Mouse (Mus musculus) forebrain, embryonic 15.5 days (tissue): ENCODE measurements around the gene Pla2g4a. TPM values are rescaled to one million over a fixed set of nuclear protein-coding genes. Genes with fewer than 3 reads are reported as not detected.

Experiments used
- ATAC-seq: fragments of 200-750 bp; cut with Nextera tagmentation; replicated peaks from 2 replicates; pipeline ENCODE4 v1.8.0; 2017; ENCODE audit warnings: mild to moderate bottlenecking, moderate TSS enrichment, moderate library complexity
- H3K27ac ChIP-seq: fragments of 300-500 bp; sonication (generic); replicated peaks from 2 replicates; pipeline ENCODE4 v1.5.1; 2015; ENCODE audit warnings: mild to moderate bottlenecking, inconsistent platforms
- H3K27me3 ChIP-seq: fragments of 300-500 bp; sonication (generic); 2 replicates; pipeline ENCODE4 v1.6.1; 2015; ENCODE audit warnings: inconsistent platforms
- H3K36me3 ChIP-seq: fragments of 300-500 bp; sonication (generic); 2 replicates; pipeline ENCODE4 v1.6.1; 2015; ENCODE audit warnings: mild to moderate bottlenecking, inconsistent platforms
- H3K4me1 ChIP-seq: fragments of 300-500 bp; sonication (generic); 2 replicates; pipeline ENCODE4 v1.6.1; 2015; ENCODE audit warnings: inconsistent platforms
- H3K4me2 ChIP-seq: fragments of 300-500 bp; sonication (generic); replicated peaks from 2 replicates; pipeline ENCODE4 v1.6.1; 2015; ENCODE audit warnings: mild to moderate bottlenecking, inconsistent platforms
- H3K4me3 ChIP-seq: fragments of 300-500 bp; sonication (generic); 2 replicates; pipeline ENCODE4 v1.5.1; 2015; ENCODE audit warnings: mild to moderate bottlenecking, inconsistent platforms
- H3K9ac ChIP-seq: fragments of 300-500 bp; sonication (generic); replicated peaks from 2 replicates; pipeline ENCODE4 v1.6.1; 2015; ENCODE audit warnings: mild to moderate bottlenecking, inconsistent platforms
- H3K9me3 ChIP-seq: fragments of 300-500 bp; sonication (generic); 2 replicates; pipeline ENCODE4 v1.6.1; 2016; ENCODE audit warnings: inconsistent platforms
- WGBS: fragments of 180-500 bp; shearing (Covaris S2); methylation state at CpG from one replicate; pipeline ENCODE4 v1.1.7; 2015; ENCODE audit warnings: mixed read lengths; 5-methylcytosine and 5-hydroxymethylcytosine counted together
- polyA plus RNA-seq: library from polyadenylated mRNA; unstranded; fragments of >200 nt; fragmentation: Nextera tagmentation; extraction: Ambion mirVana; gene quantifications from 2 replicates; pipeline ENCODE4 v1.2.1, GENCODE M21; 2015

Gene Pla2g4a
- polyA plus RNA-seq, 1 experiment from 2014 or later = 1.4 TPM

- Histone ChIP-seq H3K9ac (no peak overlapping the region), H3K27ac (no peak overlapping the region), H3K4me3 (no peak overlapping the region), H3K4me1 (no peaks in the 10 kb centered on the region), H3K27me3 (no peaks in the 10 kb centered on the region), H3K36me3 (no peaks in the 10 kb centered on the region), H3K9me3 (no peaks in the 10 kb centered on the region), H3K4me2 (no peak overlapping the region)
- 32% methylated on average over 1 of the region's 1 CpGs for WGBS
- no peak for ATAC-seq
Measured at GRCm38 (mm10) chr1:149922219-149922618, 38.9 kb downstream of the Pla2g4a start.

GRCm38 (mm10) chr1:149921325-149921724, 39.8 kb downstream of the Pla2g4a start:
- Histone ChIP-seq H3K9ac (no peak overlapping the region), H3K27me3 (no peaks in the 10 kb centered on the region), H3K27ac (no peak overlapping the region), H3K4me3 (no peak overlapping the region), H3K4me2 (no peak overlapping the region), H3K4me1 (no peaks in the 10 kb centered on the region), H3K36me3 (no peaks in the 10 kb centered on the region), H3K9me3 (no peaks in the 10 kb centered on the region)
- ATAC-seq = no peak
- 82% methylated on average over 5 of the region's 5 CpGs for WGBS

- H3K4me3 ChIP-seq = no peak overlapping the region
- no peak overlapping the region for H3K27ac ChIP-seq
- no peak overlapping the region for H3K9ac ChIP-seq
- no peak for ATAC-seq
- H3K9me3 ChIP-seq = no peaks in the 10 kb centered on the region
- H3K4me1 ChIP-seq = no peaks in the 10 kb centered on the region
- no peak overlapping the region for H3K4me2 ChIP-seq
- H3K36me3 ChIP-seq = no peaks in the 10 kb centered on the region
- no peaks in the 10 kb centered on the region for H3K27me3 ChIP-seq
- WGBS = 89% methylated on average over 7 of the region's 7 CpGs
Measured at GRCm38 (mm10) chr1:149919301-149919700, 41.8 kb downstream of the Pla2g4a start.

GRCm38 (mm10) chr1:149912984-149913383, 48.1 kb downstream of the Pla2g4a start:
- Histone ChIP-seq H3K27ac (no peak overlapping the region), H3K9ac (no peak overlapping the region), H3K4me1 (no peaks in the 10 kb centered on the region), H3K9me3 (no peaks in the 10 kb centered on the region), H3K4me2 (no peak overlapping the region), H3K36me3 (no peaks in the 10 kb centered on the region), H3K4me3 (no peak overlapping the region), H3K27me3 (no peaks in the 10 kb centered on the region)
- 82% methylated on average over 4 of the region's 4 CpGs for WGBS
- ATAC-seq = no peak

- Histone ChIP-seq H3K4me1 (no peaks in the 10 kb centered on the region), H3K27ac (no peak overlapping the region), H3K36me3 (no peaks in the 10 kb centered on the region), H3K9me3 (no peaks in the 10 kb centered on the region), H3K9ac (no peak overlapping the region), H3K27me3 (no peaks in the 10 kb centered on the region), H3K4me3 (no peak overlapping the region), H3K4me2 (no peak overlapping the region)
- 82% methylated on average over 4 of the region's 4 CpGs for WGBS
- no peak for ATAC-seq
Measured at GRCm38 (mm10) chr1:149911050-149911449, 50.0 kb downstream of the Pla2g4a start.

GRCm38 (mm10) chr1:149898001-149898625, 63.0 kb downstream of the Pla2g4a start:
- WGBS = 82% methylated on average over 4 of the region's 4 CpGs
- no peaks in the 10 kb centered on the region for H3K36me3 ChIP-seq
- no peak overlapping the region for H3K9ac ChIP-seq
- ATAC-seq = no peak
- no peaks in the 10 kb centered on the region for H3K9me3 ChIP-seq
- H3K4me3 ChIP-seq = no peak overlapping the region
- H3K4me2 ChIP-seq = no peak overlapping the region
- H3K27ac ChIP-seq = no peak overlapping the region
- peaks cover 7% of the 10 kb centered on the region; the same call in 1 of the 2 replicates for H3K4me1 ChIP-seq
- no peaks in the 10 kb centered on the region for H3K27me3 ChIP-seq

- no peaks in the 10 kb centered on the region for H3K36me3 ChIP-seq
- peaks cover 7% of the 10 kb centered on the region; the same call in 1 of the 2 replicates for H3K4me1 ChIP-seq
- H3K9me3 ChIP-seq = no peaks in the 10 kb centered on the region
- H3K27ac ChIP-seq = no peak overlapping the region
- H3K4me2 ChIP-seq = no peak overlapping the region
- H3K4me3 ChIP-seq = no peak overlapping the region
- WGBS = 36% methylated on average over 5 of the region's 5 CpGs
- H3K27me3 ChIP-seq = no peaks in the 10 kb centered on the region
- ATAC-seq = peak; percentile 93
- H3K9ac ChIP-seq = no peak overlapping the region
Measured at GRCm38 (mm10) chr1:149896590-149896989, 64.5 kb downstream of the Pla2g4a start.

GRCm38 (mm10) chr1:149894940-149895339, 66.2 kb downstream of the Pla2g4a start:
- Histone ChIP-seq H3K36me3 (no peaks in the 10 kb centered on the region), H3K27ac (no peak overlapping the region), H3K4me2 (no peak overlapping the region), H3K9ac (no peak overlapping the region), H3K4me3 (no peak overlapping the region), H3K4me1 (peaks cover 7% of the 10 kb centered on the region; the same call in 1 of the 2 replicates), H3K27me3 (no peaks in the 10 kb centered on the region), H3K9me3 (no peaks in the 10 kb centered on the region)
- WGBS = 92% methylated on average over 8 of the region's 8 CpGs
- ATAC-seq = no peak

- 85% methylated on average over 2 of the region's 2 CpGs for WGBS
- ATAC-seq = no peak
- Histone ChIP-seq H3K9ac (no peak overlapping the region), H3K36me3 (no peaks in the 10 kb centered on the region), H3K27ac (no peak overlapping the region), H3K4me1 (peaks cover 7% of the 10 kb centered on the region; the same call in 1 of the 2 replicates), H3K4me2 (no peak overlapping the region), H3K9me3 (no peaks in the 10 kb centered on the region), H3K4me3 (no peak overlapping the region), H3K27me3 (no peaks in the 10 kb centered on the region)
Measured at GRCm38 (mm10) chr1:149893903-149894302, 67.2 kb downstream of the Pla2g4a start.

- Histone ChIP-seq H3K9ac (no peak overlapping the region), H3K4me1 (peaks cover 1% of the 10 kb centered on the region; the same call in 1 of the 2 replicates), H3K4me3 (no peak overlapping the region), H3K27ac (no peak overlapping the region), H3K36me3 (no peaks in the 10 kb centered on the region), H3K27me3 (no peaks in the 10 kb centered on the region), H3K4me2 (no peak overlapping the region), H3K9me3 (no peaks in the 10 kb centered on the region)
- WGBS = 88% methylated on average over 5 of the region's 5 CpGs
- ATAC-seq = no peak
Measured at GRCm38 (mm10) chr1:149891057-149891456, 70.0 kb downstream of the Pla2g4a start.

- Histone ChIP-seq H3K9me3 (no peaks in the 10 kb centered on the region), H3K27me3 (no peaks in the 10 kb centered on the region), H3K4me3 (no peak overlapping the region), H3K27ac (no peak overlapping the region), H3K4me2 (no peak overlapping the region), H3K4me1 (peaks cover 3% of the 10 kb centered on the region; the same call in 1 of the 2 replicates), H3K36me3 (no peaks in the 10 kb centered on the region), H3K9ac (no peak overlapping the region)
- WGBS = 43% methylated on average over 6 of the region's 6 CpGs
- peak; percentile 80 for ATAC-seq
Measured at GRCm38 (mm10) chr1:149882419-149883025, 78.6 kb downstream of the Pla2g4a start.

- no peak overlapping the region for H3K4me2 ChIP-seq
- H3K27ac ChIP-seq = no peak overlapping the region
- no peak overlapping the region for H3K4me3 ChIP-seq
- 92% methylated on average over 3 of the region's 3 CpGs for WGBS
- H3K9ac ChIP-seq = no peak overlapping the region
- peaks cover 3% of the 10 kb centered on the region; the same call in 1 of the 2 replicates for H3K4me1 ChIP-seq
- no peaks in the 10 kb centered on the region for H3K9me3 ChIP-seq
- ATAC-seq = no peak
- H3K36me3 ChIP-seq = no peaks in the 10 kb centered on the region
- H3K27me3 ChIP-seq = no peaks in the 10 kb centered on the region
Measured at GRCm38 (mm10) chr1:149878175-149878574, 82.9 kb downstream of the Pla2g4a start.

- Histone ChIP-seq H3K4me2 (no peak overlapping the region), H3K9me3 (no peaks in the 10 kb centered on the region), H3K27me3 (no peaks in the 10 kb centered on the region), H3K4me3 (no peak overlapping the region), H3K36me3 (no peaks in the 10 kb centered on the region), H3K9ac (no peak overlapping the region), H3K4me1 (no peaks in the 10 kb centered on the region), H3K27ac (no peak overlapping the region)
- WGBS = 65% methylated on average over 3 of the region's 3 CpGs
- no peak for ATAC-seq
Measured at GRCm38 (mm10) chr1:149876502-149876901, 84.6 kb downstream of the Pla2g4a start.
